Mouse (Mus musculus): ENCODE data around the gene Vps53. TPM values are rescaled to one million over a fixed set of nuclear protein-coding genes. Genes with fewer than 3 reads are reported as not detected.
A peak's percentile ranks its signal among the peaks of the same experiment; 100 is the strongest.

Gene Vps53
- polyA plus RNA-seq, 1 experiment from 2014 or later = 28.5 TPM

DNA sequence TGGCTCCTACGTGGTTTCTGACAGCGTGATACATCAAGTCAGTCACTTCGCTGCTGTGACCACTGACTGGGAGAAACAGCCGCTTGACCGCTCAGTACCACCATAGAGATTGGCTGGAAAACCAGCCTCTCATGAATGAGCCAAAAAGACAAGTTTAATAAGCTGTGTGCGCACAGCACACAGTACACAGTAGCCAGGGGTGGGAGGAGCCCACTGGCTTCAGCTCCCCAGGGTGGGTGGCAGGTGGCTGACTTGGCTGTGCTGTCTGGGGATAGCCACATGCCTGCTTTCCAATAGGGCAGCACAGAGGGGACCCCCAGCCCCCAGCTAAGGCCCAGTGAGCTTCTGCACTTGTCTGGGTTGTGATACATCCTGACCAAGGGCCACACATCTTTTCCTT lies 135.0 kb downstream of the Vps53 start:
- no peaks in the 10 kb centered on the region for H3K9me3 ChIP-seq (ENCODE audit: low read length)
- no peak for DNase-seq (ENCODE audit: low spot score)
- no peaks in the 10 kb centered on the region for H3K27me3 ChIP-seq (replicated peaks; ENCODE audit: insufficient read depth, low read length)
- no peak for TF ChIP-seq EP300 (IDR thresholded peaks at IDR 0.05)
- no peak for TF ChIP-seq CTCF (IDR thresholded peaks at IDR 0.05)
- no peak overlapping the region for H3K9ac ChIP-seq (replicated peaks; ENCODE audit: low read depth)
- 71% methylated on average over 6 of the region's 6 CpGs for WGBS
- no peak for ATAC-seq
- 0 out of 2 replicates have a peak, but pooled peaks cover 4% of the 10 kb centered on the region for H3K36me3 ChIP-seq (ENCODE audit: insufficient read depth, low read length)
- H3K4me1 ChIP-seq (ENCODE audit: insufficient read depth, low read depth, low read length) = peaks cover 3% of the 10 kb centered on the region; the same call in 1 of the 2 replicates
- no peak overlapping the region for H3K4me3 ChIP-seq (ENCODE audit: low read depth, low read length)
- H3K27ac ChIP-seq (ENCODE audit: low read length) = no peak overlapping the region
- H3K4me2 ChIP-seq (replicated peaks; ENCODE audit: low read depth, low read length) = no peak overlapping the region

DNA sequence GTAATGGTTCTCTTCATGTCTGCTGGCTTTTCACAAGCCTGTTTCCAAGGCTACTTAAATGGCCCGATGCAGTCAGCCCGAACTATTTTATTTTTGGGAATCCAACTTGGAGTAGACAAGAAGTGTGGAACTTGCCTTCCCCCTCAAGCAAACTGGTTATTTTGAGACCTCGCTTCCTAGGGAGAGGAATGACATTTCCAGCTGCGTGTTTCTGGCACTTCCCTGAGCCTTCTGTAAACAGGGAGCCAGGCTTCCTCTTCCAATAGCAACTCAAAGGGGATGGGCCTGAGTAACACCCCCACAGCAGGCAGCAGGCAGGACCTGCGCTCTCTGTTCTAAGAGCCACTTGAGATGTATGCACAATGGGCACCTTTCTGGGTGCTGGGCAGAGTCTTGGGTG lies 136.6 kb downstream of the Vps53 start:
- H3K9me3 ChIP-seq (ENCODE audit: low read length) = no peaks in the 10 kb centered on the region
- DNase-seq (ENCODE audit: low spot score) = peak; percentile 86
- peaks cover 4% of the 10 kb centered on the region; the same call in 1 of the 2 replicates for H3K4me1 ChIP-seq (ENCODE audit: insufficient read depth, low read depth, low read length)
- H3K27me3 ChIP-seq (replicated peaks; ENCODE audit: insufficient read depth, low read length) = no peaks in the 10 kb centered on the region
- TF ChIP-seq CTCF (IDR thresholded peaks at IDR 0.05) (no peak), EP300 (IDR thresholded peaks at IDR 0.05) (no peak)
- 0 out of 2 replicates have a peak, but pooled peaks cover 4% of the 10 kb centered on the region for H3K36me3 ChIP-seq (ENCODE audit: insufficient read depth, low read length)
- H3K4me2 ChIP-seq (replicated peaks; ENCODE audit: low read depth, low read length) = no peak overlapping the region
- WGBS = 9% methylated on average over 5 of the region's 5 CpGs
- no peak overlapping the region for H3K27ac ChIP-seq (ENCODE audit: low read length)
- peak; percentile 81 for ATAC-seq
- H3K4me3 ChIP-seq (ENCODE audit: low read depth, low read length) = no peak overlapping the region
- no peak overlapping the region for H3K9ac ChIP-seq (replicated peaks; ENCODE audit: low read depth)

- Histone ChIP-seq H3K4me2 (replicated peaks; ENCODE audit: low read depth, low read length) (no peak overlapping the region), H3K4me1 (ENCODE audit: insufficient read depth, low read depth, low read length) (peaks cover 5% of the 10 kb centered on the region; the same call in 1 of the 2 replicates), H3K36me3 (ENCODE audit: insufficient read depth, low read length) (0 out of 2 replicates have a peak, but pooled peaks cover 4% of the 10 kb centered on the region), H3K9ac (replicated peaks; ENCODE audit: low read depth) (no peak overlapping the region), H3K27me3 (replicated peaks; ENCODE audit: insufficient read depth, low read length) (no peaks in the 10 kb centered on the region), H3K9me3 (ENCODE audit: low read length) (no peaks in the 10 kb centered on the region), H3K4me3 (ENCODE audit: low read depth, low read length) (no peak overlapping the region), H3K27ac (ENCODE audit: low read length) (no peak overlapping the region)
- ATAC-seq (no peak), DNase-seq (ENCODE audit: low spot score) (no peak)
- 46% methylated on average over 10 of the region's 10 CpGs for WGBS
- TF ChIP-seq EP300 (IDR thresholded peaks at IDR 0.05) = no peak
- TF ChIP-seq CTCF (IDR thresholded peaks at IDR 0.05) = no peak
These were observed 137.3 kb downstream of the Vps53 start for GRCm38 (mm10) chr11:76042041-76042638.

GRCm38 (mm10) chr11:76040761-76041376 lies 138.6 kb downstream of the Vps53 start:
- H3K36me3 ChIP-seq (ENCODE audit: insufficient read depth, low read length) = 0 out of 2 replicates have a peak, but pooled peaks cover 1% of the 10 kb centered on the region
- H3K9me3 ChIP-seq (ENCODE audit: low read length) = no peaks in the 10 kb centered on the region
- no peak overlapping the region for H3K9ac ChIP-seq (replicated peaks; ENCODE audit: low read depth)
- ATAC-seq = no peak
- H3K27me3 ChIP-seq (replicated peaks; ENCODE audit: insufficient read depth, low read length) = no peaks in the 10 kb centered on the region
- WGBS = 70% methylated on average over 4 of the region's 4 CpGs
- no peak overlapping the region for H3K27ac ChIP-seq (ENCODE audit: low read length)
- H3K4me2 ChIP-seq (replicated peaks; ENCODE audit: low read depth, low read length) = no peak overlapping the region
- H3K4me3 ChIP-seq (ENCODE audit: low read depth, low read length) = no peak overlapping the region
- TF ChIP-seq CTCF (IDR thresholded peaks at IDR 0.05) (no peak), EP300 (IDR thresholded peaks at IDR 0.05) (no peak)
- no peak for DNase-seq (ENCODE audit: low spot score)
- H3K4me1 ChIP-seq (ENCODE audit: insufficient read depth, low read depth, low read length) = peaks cover 5% of the 10 kb centered on the region; the same call in 1 of the 2 replicates

DNA sequence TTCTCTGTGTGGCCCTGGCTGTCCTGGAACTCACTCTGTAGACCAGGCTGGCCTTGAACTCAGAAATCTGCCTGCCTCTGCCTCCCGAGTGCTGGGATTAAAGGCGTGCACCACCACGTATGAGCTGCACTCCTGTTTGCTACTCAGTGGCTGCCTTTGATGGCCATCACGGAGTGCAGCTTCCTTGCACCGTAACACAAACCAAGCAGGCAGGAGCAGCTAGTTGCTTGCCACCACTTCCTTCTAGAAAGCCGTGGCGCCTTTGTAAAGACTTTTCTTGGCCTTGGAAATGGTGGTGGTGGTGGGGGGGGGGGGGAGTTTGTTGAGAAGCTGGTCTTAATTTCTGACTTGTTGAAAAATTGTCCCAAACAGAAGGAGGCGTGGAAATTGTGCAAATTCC lies 139.3 kb downstream of the Vps53 start:
- H3K4me3 ChIP-seq (ENCODE audit: low read depth, low read length) = no peak overlapping the region
- no peak for ATAC-seq
- DNase-seq (ENCODE audit: low spot score) = no peak
- no peaks in the 10 kb centered on the region for H3K36me3 ChIP-seq (ENCODE audit: insufficient read depth, low read length)
- H3K4me1 ChIP-seq (ENCODE audit: insufficient read depth, low read depth, low read length) = peaks cover 5% of the 10 kb centered on the region; the same call in 1 of the 2 replicates
- H3K4me2 ChIP-seq (replicated peaks; ENCODE audit: low read depth, low read length) = no peak overlapping the region
- H3K9ac ChIP-seq (replicated peaks; ENCODE audit: low read depth) = no peak overlapping the region
- H3K27ac ChIP-seq (ENCODE audit: low read length) = no peak overlapping the region
- no peaks in the 10 kb centered on the region for H3K9me3 ChIP-seq (ENCODE audit: low read length)
- no peaks in the 10 kb centered on the region for H3K27me3 ChIP-seq (replicated peaks; ENCODE audit: insufficient read depth, low read length)
- TF ChIP-seq EP300 (IDR thresholded peaks at IDR 0.05) (no peak), CTCF (IDR thresholded peaks at IDR 0.05) (no peak)
- 82% methylated on average over 8 of the region's 8 CpGs for WGBS

- Histone ChIP-seq H3K9me3 (ENCODE audit: low read length) (no peaks in the 10 kb centered on the region), H3K27me3 (replicated peaks; ENCODE audit: insufficient read depth, low read length) (no peaks in the 10 kb centered on the region), H3K36me3 (ENCODE audit: insufficient read depth, low read length) (no peaks in the 10 kb centered on the region), H3K27ac (ENCODE audit: low read length) (0 out of 2 replicates have a peak overlapping the region, but pooled peaks have one; percentile 5), H3K4me1 (ENCODE audit: insufficient read depth, low read depth, low read length) (peaks cover 5% of the 10 kb centered on the region; the same call in 1 of the 2 replicates), H3K9ac (replicated peaks; ENCODE audit: low read depth) (no peak overlapping the region), H3K4me3 (ENCODE audit: low read depth, low read length) (no peak overlapping the region), H3K4me2 (replicated peaks; ENCODE audit: low read depth, low read length) (no peak overlapping the region)
- TF ChIP-seq EP300 (IDR thresholded peaks at IDR 0.05) = peak; percentile 11; the same call in 1 of the 2 replicates
- no peak for TF ChIP-seq CTCF (IDR thresholded peaks at IDR 0.05)
- 87% methylated on average over 3 of the region's 3 CpGs for WGBS
- DNase-seq (ENCODE audit: low spot score) (peak; percentile 63), ATAC-seq (peak; percentile 62)
These were observed 140.0 kb downstream of the Vps53 start for GRCm38 (mm10) chr11:76039271-76040053.
